Mouse (Mus musculus): ENCODE measurements around the gene Amt. TPM values are rescaled to one million over a fixed set of nuclear protein-coding genes. Genes with fewer than 3 reads are reported as not detected.
A peak's percentile ranks its signal among the peaks of the same experiment; 100 is the strongest.

Amt gene
- polyA plus RNA-seq, 1 experiment from 2014 or later, result 50.5 TPM

GRCm38 (mm10) chr9:108301853-108302252 lies 5.2 kb downstream of the Amt start:
- Histone ChIP-seq H3K9me3 (replicated peaks; ENCODE audit: low read length) (no peaks in the 10 kb centered on the region), H3K36me3 (ENCODE audit: insufficient read depth, low read length) (0 out of 2 replicates have a peak, but pooled peaks cover 7% of the 10 kb centered on the region), H3K27me3 (ENCODE audit: insufficient read depth, low read length) (no peaks in the 10 kb centered on the region), H3K27ac (no peak overlapping the region), H3K4me2 (ENCODE audit: low read length) (no peak overlapping the region), H3K4me3 (replicated peaks; ENCODE audit: low read depth, low read length) (no peak overlapping the region), H3K4me1 (replicated peaks; ENCODE audit: insufficient read depth, low read length) (peaks cover 7% of the 10 kb centered on the region; the same call in 1 of the 2 replicates), H3K9ac (ENCODE audit: low read depth, low read length) (no peak overlapping the region)
- 78% methylated on average over 3 of the region's 3 CpGs for WGBS
- TF ChIP-seq CTCF (IDR thresholded peaks at IDR 0.05; ENCODE audit: low read depth), result no peak
- DNase-seq (ENCODE audit: low spot score), result no peak
- ATAC-seq (replicated peaks; ENCODE audit: low FRiP score, low read depth), result no peak

GRCm38 (mm10) chr9:108304716-108305115 lies 8.1 kb downstream of the Amt start:
- H3K9me3 ChIP-seq (replicated peaks; ENCODE audit: low read length), result no peaks in the 10 kb centered on the region
- 0 out of 2 replicates have a peak, but pooled peaks cover 7% of the 10 kb centered on the region for H3K36me3 ChIP-seq (ENCODE audit: insufficient read depth, low read length)
- H3K4me1 ChIP-seq (replicated peaks; ENCODE audit: insufficient read depth, low read length), result peaks cover 18% of the 10 kb centered on the region
- TF ChIP-seq CTCF (IDR thresholded peaks at IDR 0.05; ENCODE audit: low read depth), result no peak
- H3K27me3 ChIP-seq (ENCODE audit: insufficient read depth, low read length), result no peaks in the 10 kb centered on the region
- H3K9ac ChIP-seq (ENCODE audit: low read depth, low read length), result no peak overlapping the region
- 0 out of 2 replicates have a peak overlapping the region, but pooled peaks have one; percentile 73 for H3K4me3 ChIP-seq (replicated peaks; ENCODE audit: low read depth, low read length)
- peak overlapping the region; percentile 91 for H3K4me2 ChIP-seq (ENCODE audit: low read length)
- DNase-seq (ENCODE audit: low spot score), result no peak
- H3K27ac ChIP-seq, result 0 out of 2 replicates have a peak overlapping the region, but pooled peaks have one; percentile 88
- WGBS, result 84% methylated on average over 4 of the region's 4 CpGs
- ATAC-seq (replicated peaks; ENCODE audit: low FRiP score, low read depth), result no peak

GRCm38 (mm10) chr9:108305170-108305569 lies 8.5 kb downstream of the Amt start:
- Histone ChIP-seq H3K27ac (peak overlapping the region; percentile 88), H3K36me3 (ENCODE audit: insufficient read depth, low read length) (0 out of 2 replicates have a peak, but pooled peaks cover 7% of the 10 kb centered on the region), H3K9me3 (replicated peaks; ENCODE audit: low read length) (no peaks in the 10 kb centered on the region), H3K27me3 (ENCODE audit: insufficient read depth, low read length) (no peaks in the 10 kb centered on the region), H3K4me2 (ENCODE audit: low read length) (peak overlapping the region; percentile 91), H3K4me1 (replicated peaks; ENCODE audit: insufficient read depth, low read length) (peaks cover 18% of the 10 kb centered on the region), H3K4me3 (replicated peaks; ENCODE audit: low read depth, low read length) (peak overlapping the region; percentile 73), H3K9ac (ENCODE audit: low read depth, low read length) (peak overlapping the region; percentile 82)
- DNase-seq (ENCODE audit: low spot score) (no peak), ATAC-seq (replicated peaks; ENCODE audit: low FRiP score, low read depth) (no peak)
- WGBS, result 9% methylated on average over 1 of the region's 1 CpGs
- TF ChIP-seq CTCF (IDR thresholded peaks at IDR 0.05; ENCODE audit: low read depth), result no peak

GRCm38 (mm10) chr9:108305629-108306520 lies 9.2 kb downstream of the Amt start, which contains the start of the genes Rhoa and Tcta:
Gene Rhoa, plus strand, starts transcription at chr9:108306129.
Gene Tcta, minus strand, starts transcription at chr9:108306160.
- DNase-seq (ENCODE audit: low spot score) (peak; percentile 100), ATAC-seq (replicated peaks; ENCODE audit: low FRiP score, low read depth) (peak; percentile 96)
- Histone ChIP-seq H3K9me3 (replicated peaks; ENCODE audit: low read length) (no peaks in the 10 kb centered on the region), H3K4me1 (replicated peaks; ENCODE audit: insufficient read depth, low read length) (peaks cover 18% of the 10 kb centered on the region), H3K36me3 (ENCODE audit: insufficient read depth, low read length) (0 out of 2 replicates have a peak, but pooled peaks cover 7% of the 10 kb centered on the region), H3K27me3 (ENCODE audit: insufficient read depth, low read length) (no peaks in the 10 kb centered on the region), H3K9ac (ENCODE audit: low read depth, low read length) (peak within 1 kb of the TSS; percentile 97), H3K4me3 (replicated peaks; ENCODE audit: low read depth, low read length) (peak within 1 kb of the TSS; percentile 79), H3K27ac (peak within 1 kb of the TSS; percentile 98), H3K4me2 (ENCODE audit: low read length) (peak within 1 kb of the TSS; percentile 91)
- no peak for TF ChIP-seq CTCF (IDR thresholded peaks at IDR 0.05; ENCODE audit: low read depth)
- WGBS, result under 1% methylated on average over 81 of the region's 81 CpGs

GRCm38 (mm10) chr9:108306571-108306980 lies 9.9 kb downstream of the Amt start:
- Histone ChIP-seq H3K9me3 (replicated peaks; ENCODE audit: low read length) (no peaks in the 10 kb centered on the region), H3K4me1 (replicated peaks; ENCODE audit: insufficient read depth, low read length) (peaks cover 18% of the 10 kb centered on the region), H3K9ac (ENCODE audit: low read depth, low read length) (peak overlapping the region; percentile 97), H3K27ac (peak overlapping the region; percentile 98), H3K36me3 (ENCODE audit: insufficient read depth, low read length) (0 out of 2 replicates have a peak, but pooled peaks cover 7% of the 10 kb centered on the region), H3K4me2 (ENCODE audit: low read length) (peak overlapping the region; percentile 82), H3K4me3 (replicated peaks; ENCODE audit: low read depth, low read length) (peak overlapping the region; percentile 79), H3K27me3 (ENCODE audit: insufficient read depth, low read length) (no peaks in the 10 kb centered on the region)
- DNase-seq (ENCODE audit: low spot score) (peak; percentile 92), ATAC-seq (replicated peaks; ENCODE audit: low FRiP score, low read depth) (peak; percentile 83)
- WGBS, result 1% methylated on average over 49 of the region's 51 CpGs
- no peak for TF ChIP-seq CTCF (IDR thresholded peaks at IDR 0.05; ENCODE audit: low read depth)

GRCm38 (mm10) chr9:108307021-108307807 lies 10.6 kb downstream of the Amt start:
- H3K4me1 ChIP-seq (replicated peaks; ENCODE audit: insufficient read depth, low read length), result peaks cover 18% of the 10 kb centered on the region
- no peak for TF ChIP-seq CTCF (IDR thresholded peaks at IDR 0.05; ENCODE audit: low read depth)
- H3K27me3 ChIP-seq (ENCODE audit: insufficient read depth, low read length), result no peaks in the 10 kb centered on the region
- H3K36me3 ChIP-seq (ENCODE audit: insufficient read depth, low read length), result 0 out of 2 replicates have a peak, but pooled peaks cover 7% of the 10 kb centered on the region
- DNase-seq (ENCODE audit: low spot score) (peak; percentile 11), ATAC-seq (replicated peaks; ENCODE audit: low FRiP score, low read depth) (no peak)
- peak overlapping the region; percentile 97 for H3K9ac ChIP-seq (ENCODE audit: low read depth, low read length)
- 3% methylated on average over 12 of the region's 12 CpGs for WGBS
- H3K4me3 ChIP-seq (replicated peaks; ENCODE audit: low read depth, low read length), result peak overlapping the region; percentile 79
- peak overlapping the region; percentile 82 for H3K4me2 ChIP-seq (ENCODE audit: low read length)
- H3K9me3 ChIP-seq (replicated peaks; ENCODE audit: low read length), result no peaks in the 10 kb centered on the region
- peak overlapping the region; percentile 98 for H3K27ac ChIP-seq

Data from kidney, postnatal 0 days (tissue).